Mouse (Mus musculus) Patski (cell line): ENCODE results near the gene Lrrn4cl. TPM values are rescaled to one million over a fixed set of nuclear protein-coding genes. Genes with fewer than 3 reads are reported as not detected.
"Not testable (repeated sequence)": the region's sequence is repeated elsewhere in the genome, so short reads cannot be mapped to it uniquely, and the experiment has no call there.

Experiments used
- ATAC-seq: fragments of 100-300 bp; one replicate; pipeline ENCODE4 v1.8.0; 2021
- CTCF ChIA-PET: fragments of 350-600 bp; sonication (Branson Sonifier 250); formaldehyde crosslinking; loops from one replicate; lab custom pipeline; 2022; ENCODE audit warnings: inconsistent platforms; lab: Charles Lee
- POLR2A ChIA-PET: fragments of 350-600 bp; sonication (Branson Sonifier 250); formaldehyde crosslinking; loops from one replicate; lab custom pipeline; 2022; ENCODE audit warnings: antibody characterized with exemption, inconsistent platforms; lab: Charles Lee
- DNase-seq: peaks from one replicate; pipeline ENCODE4 v3.0.0-alpha.2; 2011; ENCODE audit warnings: low read depth, low spot score
- H3K27me3 ChIP-seq: fragments of 371-371 bp; one replicate; pipeline ENCODE4 v1.5.1; 2021
- CTCF ChIP-seq: fragments of 100-300 bp; IDR thresholded peaks from one replicate; pipeline ENCODE4 v1.5.1; 2021
- in situ Hi-C: fragments of 300-500 bp; cut with MboI; formaldehyde crosslinking; loops from 3 replicates; pipeline ENCODE4 v1.11.1; 2018; ENCODE audit warnings: low pct_unique_long_range_greater_than_20kb, mixed read lengths
- polyA plus RNA-seq: library from polyadenylated mRNA; unstranded; gene quantifications from one replicate; pipeline ENCODE4 v1.2.3, GENCODE M21; 2021

The Lrrn4cl gene
- polyA plus RNA-seq, 1 experiment from 2014 or later, result 0.10 TPM

- no peak for TF ChIP-seq CTCF
- ChIA-PET CTCF (interaction anchor here (0.9 to 1.9 kb wide), 3 partner anchors 9 to 258 kb away, joined by 3 to 7 read pairs (median 4); no protein-coding TSS in a partner anchor), POLR2A (no interaction called here)
- no peaks in the 10 kb centered on the region for H3K27me3 ChIP-seq
- ATAC-seq, result no peak
- in situ Hi-C loops, result loop anchor here (25.0 kb wide), 1 partner anchor 586 kb away; no protein-coding TSS in a partner anchor
- no peak for DNase-seq
These were observed 1.1 kb downstream of the Lrrn4cl start for GRCm38 (mm10) chr19:8851639-8852038.

- in situ Hi-C loops, result loop anchor here (25.0 kb wide), 1 partner anchor 585 kb away; no protein-coding TSS in a partner anchor
- no peak for ATAC-seq
- no peaks in the 10 kb centered on the region for H3K27me3 ChIP-seq
- DNase-seq, result no peak
- ChIA-PET CTCF (interaction anchor here (0.9 to 3.0 kb wide), 4 partner anchors 7 to 257 kb away, joined by 3 to 13 read pairs (median 6); no protein-coding TSS in a partner anchor), POLR2A (interaction anchor here (1.1 kb wide), 1 partner anchor 19 kb away, joined by 3 read pairs; the partner anchor contains the start of gene Ubxn1)
- no peak for TF ChIP-seq CTCF
These were observed 1.8 kb downstream of the Lrrn4cl start for GRCm38 (mm10) chr19:8852236-8852928.

- no peak for TF ChIP-seq CTCF
- no peaks in the 10 kb centered on the region for H3K27me3 ChIP-seq
- in situ Hi-C loops, result loop anchor here (25.0 kb wide), 1 partner anchor 584 kb away; no protein-coding TSS in a partner anchor
- CTCF ChIA-PET, result interaction anchor here (1.7 to 3.0 kb wide), 3 partner anchors 8 to 257 kb away, joined by 3 to 13 read pairs (median 7); no protein-coding TSS in a partner anchor
- ATAC-seq (no peak), DNase-seq (no peak)
- POLR2A ChIA-PET, result interaction anchor here (0.5 to 1.1 kb wide), 2 partner anchors 18 to 93 kb away, joined by 3 read pairs; partner anchors contain the start of gene Ubxn1
These were observed 2.5 kb downstream of the Lrrn4cl start for GRCm38 (mm10) chr19:8853117-8853516.

GRCm38 (mm10) chr19:8857689-8858088 is 7.1 kb downstream of the Lrrn4cl start:
- POLR2A ChIA-PET, result no interaction called here
- H3K27me3 ChIP-seq, result no peaks in the 10 kb centered on the region
- TF ChIP-seq CTCF, result peak; percentile 71
- ATAC-seq (no peak), DNase-seq (no peak)
- in situ Hi-C loops, result loop anchor here (25.0 kb wide), 1 partner anchor 580 kb away; no protein-coding TSS in a partner anchor
- CTCF ChIA-PET, result interaction anchor here (2.0 kb wide), 1 partner anchor 252 kb away, joined by 11 read pairs; no protein-coding TSS in a partner anchor

- POLR2A ChIA-PET, result interaction anchor here (0.9 kb wide), 1 partner anchor 9 kb away, joined by 3 read pairs; the partner anchor contains the start of gene Lrrn4cl
- in situ Hi-C loops, result loop anchor here (25.0 kb wide), 1 partner anchor 578 kb away; no protein-coding TSS in a partner anchor
- peak; percentile 71 for TF ChIP-seq CTCF
- CTCF ChIA-PET, result interaction anchor here (0.9 to 2.0 kb wide), 8 partner anchors 14 to 254 kb away, joined by 3 to 11 read pairs (median 4); no protein-coding TSS in a partner anchor
- ATAC-seq, result no peak
- no peaks in the 10 kb centered on the region for H3K27me3 ChIP-seq
- no peak for DNase-seq
These were observed 8.4 kb downstream of the Lrrn4cl start for GRCm38 (mm10) chr19:8859018-8859417.

- no peaks in the 10 kb centered on the region for H3K27me3 ChIP-seq
- POLR2A ChIA-PET, result interaction anchor here (0.6 kb wide), 1 partner anchor 28 kb away, joined by 3 read pairs; the partner anchor contains the start of gene Ints5
- in situ Hi-C loops, result loop anchor here (25.0 kb wide), 1 partner anchor 573 kb away; no protein-coding TSS in a partner anchor
- no peak for TF ChIP-seq CTCF
- DNase-seq (no peak), ATAC-seq (no peak)
- CTCF ChIA-PET, result no interaction called here
These were observed 13.7 kb downstream of the Lrrn4cl start for GRCm38 (mm10) chr19:8864265-8864664.

- POLR2A ChIA-PET, result interaction anchor here (0.6 kb wide), 1 partner anchor 8 kb away, joined by 7 read pairs; no protein-coding TSS in a partner anchor
- H3K27me3 ChIP-seq, ATAC-seq, DNase-seq, CTCF ChIA-PET: not testable (repeated sequence)
- in situ Hi-C loops, result loop anchor here (25.0 kb wide), 1 partner anchor 567 kb away; no protein-coding TSS in a partner anchor
These were observed 19.8 kb downstream of the Lrrn4cl start for GRCm38 (mm10) chr19:8870381-8870780.

DNA sequence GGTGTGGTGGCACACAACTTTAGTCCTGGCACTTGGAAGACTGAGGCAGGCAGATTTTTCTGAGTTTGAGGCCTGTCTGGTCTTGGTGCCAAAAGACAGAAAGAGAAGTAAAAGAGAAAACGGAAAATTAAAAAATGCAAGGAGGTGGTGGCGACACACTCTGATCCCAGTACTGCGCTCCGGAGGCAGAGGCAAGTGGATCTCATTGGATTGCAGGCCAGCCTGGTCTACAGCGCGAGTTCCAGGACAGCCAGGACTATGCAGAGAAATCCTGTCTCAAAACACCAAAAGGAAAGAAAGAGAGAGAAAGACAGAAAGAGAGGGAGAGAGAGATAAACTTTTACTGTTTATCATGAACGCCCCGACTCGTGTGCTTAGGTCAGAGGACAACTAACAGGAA is 20.3 kb downstream of the Lrrn4cl start:
- ChIA-PET POLR2A (interaction anchor here (0.7 to 1.7 kb wide), 4 partner anchors 9 to 18 kb away, joined by 3 to 7 read pairs (median 3); partner anchors contain the start of genes 1810009A15Rik and Gm49416), CTCF (no interaction called here)
- DNase-seq (no peak), ATAC-seq (no peak)
- in situ Hi-C loops, result loop anchor here (25.0 kb wide), 1 partner anchor 566 kb away; no protein-coding TSS in a partner anchor
- TF ChIP-seq CTCF, result no peak
- no peaks in the 10 kb centered on the region for H3K27me3 ChIP-seq

DNA sequence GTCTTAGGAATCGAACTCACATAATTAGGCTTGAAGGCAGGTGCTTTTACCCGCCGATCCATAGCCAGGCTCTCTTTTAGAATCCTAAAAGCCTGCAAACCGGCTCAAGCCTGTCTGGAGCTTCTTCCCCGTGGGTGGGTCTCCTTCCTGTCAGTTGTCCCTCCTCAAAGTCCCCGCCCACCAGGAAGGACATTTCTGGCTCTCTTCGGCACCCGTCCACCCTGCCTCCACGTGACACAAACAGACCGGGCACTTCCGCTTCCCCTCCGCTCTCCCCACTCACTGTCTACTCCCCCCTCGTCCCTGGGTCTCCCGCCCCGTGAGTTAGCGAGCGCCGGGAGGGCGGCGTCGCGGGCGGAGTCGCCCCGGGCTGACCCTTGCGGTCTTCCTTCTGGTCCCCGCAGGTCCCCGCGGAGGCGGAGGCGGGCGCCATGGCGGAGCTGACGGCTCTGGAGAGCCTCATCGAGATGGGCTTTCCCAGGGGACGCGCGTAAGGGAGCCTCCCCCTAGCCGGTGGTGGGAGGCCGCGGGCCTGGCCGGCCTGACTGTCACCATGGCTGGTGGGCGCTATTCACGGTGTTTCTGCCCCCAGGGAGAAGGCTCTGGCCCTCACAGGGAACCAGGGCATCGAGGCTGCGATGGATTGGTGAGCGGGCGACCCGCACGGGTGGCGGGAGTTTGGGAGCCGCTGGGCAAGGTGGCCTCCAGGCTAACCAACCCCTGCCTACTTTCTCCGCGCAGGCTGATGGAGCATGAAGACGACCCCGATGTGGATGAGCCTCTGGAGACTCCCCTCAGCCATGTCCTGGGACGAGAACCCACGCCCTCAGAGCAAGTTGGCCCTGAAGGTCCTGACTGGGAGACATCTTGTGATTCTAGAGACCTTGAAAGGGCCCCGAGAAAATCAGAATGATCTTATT is 21.0 kb downstream of the Lrrn4cl start, which contains the start of gene Ubxn1:
Gene Ubxn1 (plus strand): TSS at position 230 of the 920 bp plus-strand sequence.
- in situ Hi-C loops, result loop anchor here (25.0 kb wide), 1 partner anchor 566 kb away; no protein-coding TSS in a partner anchor
- no peak for TF ChIP-seq CTCF
- ATAC-seq, result peak; percentile 89
- peak; percentile 84 for DNase-seq
- ChIA-PET CTCF (no interaction called here), POLR2A (interaction anchor here (0.7 to 1.7 kb wide), 4 partner anchors 9 to 19 kb away, joined by 3 to 7 read pairs (median 3); partner anchors contain the start of genes 1810009A15Rik and Gm49416)
- H3K27me3 ChIP-seq, result no peaks in the 10 kb centered on the region
